Mouse (Mus musculus): ENCODE results near the gene Zfp688.
"Not testable (repeated sequence)": the region's sequence is repeated elsewhere in the genome, so short reads cannot be mapped to it uniquely, and the experiment has no call there.

The Zfp688 gene

GRCm38 (mm10) chr7:127421388-127422191 lies at the start of gene Zfp688:
Gene Zfp688 (minus strand): TSS chr7:127422068.
- DNase-seq (ENCODE audit: low spot score): peak; percentile 94

GRCm38 (mm10) chr7:127471646-127472010 lies 49.8 kb upstream of the Zfp688 start:
- peak; percentile 45 for DNase-seq (ENCODE audit: low spot score)

GRCm38 (mm10) chr7:127470743-127471645 lies 49.1 kb upstream of the Zfp688 start:
- peak; percentile 56 for DNase-seq (ENCODE audit: low spot score)

- no peak for DNase-seq (ENCODE audit: low spot score)
Observed at GRCm38 (mm10) chr7:127470011-127470715, 48.3 kb upstream of the Zfp688 start.

- no peak for DNase-seq (ENCODE audit: low spot score)
Observed at GRCm38 (mm10) chr7:127466606-127467005, 44.7 kb upstream of the Zfp688 start.

- DNase-seq (ENCODE audit: low spot score): not testable (repeated sequence)
Observed at GRCm38 (mm10) chr7:127465670-127466069, 43.8 kb upstream of the Zfp688 start.

GRCm38 (mm10) chr7:127465191-127465590 lies 43.3 kb upstream of the Zfp688 start:
- no peak for DNase-seq (ENCODE audit: low spot score)

GRCm38 (mm10) chr7:127459311-127459710 lies 37.4 kb upstream of the Zfp688 start, which contains the start of gene Prr14:
Gene Prr14 (plus strand): TSS chr7:127459611.
- DNase-seq (ENCODE audit: low spot score): not testable (repeated sequence)

- DNase-seq (ENCODE audit: low spot score): not testable (repeated sequence)
Observed at GRCm38 (mm10) chr7:127458371-127459122, 36.7 kb upstream of the Zfp688 start.

- DNase-seq (ENCODE audit: low spot score): no peak
Observed at GRCm38 (mm10) chr7:127454905-127455304, 33.0 kb upstream of the Zfp688 start.

GRCm38 (mm10) chr7:127453056-127453455 lies 31.2 kb upstream of the Zfp688 start:
- DNase-seq (ENCODE audit: low spot score): no peak

- no peak for DNase-seq (ENCODE audit: low spot score)
Observed at GRCm38 (mm10) chr7:127449966-127450365, 28.1 kb upstream of the Zfp688 start.

- DNase-seq (ENCODE audit: low spot score): peak; percentile 83
Observed at GRCm38 (mm10) chr7:127448521-127449300, 26.8 kb upstream of the Zfp688 start, which contains the start of gene Zfp689. Gene Zfp689 (minus strand): TSS chr7:127449158.

- no peak for DNase-seq (ENCODE audit: low spot score)
Observed at GRCm38 (mm10) chr7:127443976-127444375, 22.1 kb upstream of the Zfp688 start.

GRCm38 (mm10) chr7:127437724-127438123 lies 15.9 kb upstream of the Zfp688 start:
- no peak for DNase-seq (ENCODE audit: low spot score)

- no peak for DNase-seq (ENCODE audit: low spot score)
Observed at GRCm38 (mm10) chr7:127435206-127435605, 13.3 kb upstream of the Zfp688 start.

GRCm38 (mm10) chr7:127426354-127426753 lies 4.5 kb upstream of the Zfp688 start:
- DNase-seq (ENCODE audit: low spot score): no peak

GRCm38 (mm10) chr7:127425911-127426310 lies 4.0 kb upstream of the Zfp688 start:
- no peak for DNase-seq (ENCODE audit: low spot score)

- no peak for DNase-seq (ENCODE audit: low spot score)
Observed at GRCm38 (mm10) chr7:127425291-127425690, 3.4 kb upstream of the Zfp688 start.

GRCm38 (mm10) chr7:127422247-127422646 lies 379 bp upstream of the Zfp688 start:
- DNase-seq (ENCODE audit: low spot score): no peak

GRCm38 (mm10) chr7:127411418-127411817 lies 10.4 kb downstream of the Zfp688 start:
- DNase-seq (ENCODE audit: low spot score): no peak

All from ovary, postnatal 10 days (tissue).